Mouse (Mus musculus) left cerebral cortex, postnatal 14 days (tissue): ENCODE results near the gene Fign. TPM values are rescaled to one million over a fixed set of nuclear protein-coding genes. Genes with fewer than 3 reads are reported as not detected.

Experiments
- DNase-seq, 2 experiments: peaks; one replicate each; pipeline ENCODE4 v3.0.0; 2021 to 2022; ENCODE audit warnings: low spot score in 2 of 2, mixed read lengths in 1 of 2
- intact Hi-C: fragments of 180-260 bp; cut with DNase I; formaldehyde crosslinking; loops from one replicate; pipeline ENCODE4 v1.15.1; 2025
- total RNA-seq, 2 experiments: library from RNA; stranded (reverse); gene quantifications; 2 replicates each; pipeline ENCODE4 v1.2.3; 2021

Fign gene
- total RNA-seq, 2 experiments from 2014 or later: 1.8 to 3.0 TPM

GRCm38 (mm10) chr2:64069950-64070695 lies 27.7 kb downstream of the Fign start:
- no peak for DNase-seq
- intact Hi-C loops: no loop called here

DNA sequence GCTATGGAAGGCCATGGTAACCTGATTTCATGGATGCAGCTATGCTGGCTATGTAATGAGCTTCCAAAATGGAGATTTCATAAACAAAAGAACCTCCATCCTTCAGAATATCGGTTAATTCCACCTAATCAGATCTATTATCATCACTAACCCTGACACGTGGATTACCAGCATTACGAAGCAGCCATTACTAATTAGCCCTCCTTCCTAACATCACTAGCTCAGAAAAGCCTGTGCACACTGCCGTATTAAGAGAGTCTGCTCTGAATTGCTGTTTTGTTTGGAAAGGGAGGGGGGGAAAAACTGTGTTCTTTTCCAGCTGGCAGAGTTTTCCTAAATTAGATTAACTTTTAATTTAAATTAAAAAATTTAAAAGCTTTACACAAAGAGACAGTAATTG lies 32.3 kb downstream of the Fign start:
- intact Hi-C loops: no loop called here
- no peak for DNase-seq

GRCm38 (mm10) chr2:64059477-64059876 lies 38.4 kb downstream of the Fign start:
- DNase-seq: no peak
- intact Hi-C loops: no loop called here

DNA sequence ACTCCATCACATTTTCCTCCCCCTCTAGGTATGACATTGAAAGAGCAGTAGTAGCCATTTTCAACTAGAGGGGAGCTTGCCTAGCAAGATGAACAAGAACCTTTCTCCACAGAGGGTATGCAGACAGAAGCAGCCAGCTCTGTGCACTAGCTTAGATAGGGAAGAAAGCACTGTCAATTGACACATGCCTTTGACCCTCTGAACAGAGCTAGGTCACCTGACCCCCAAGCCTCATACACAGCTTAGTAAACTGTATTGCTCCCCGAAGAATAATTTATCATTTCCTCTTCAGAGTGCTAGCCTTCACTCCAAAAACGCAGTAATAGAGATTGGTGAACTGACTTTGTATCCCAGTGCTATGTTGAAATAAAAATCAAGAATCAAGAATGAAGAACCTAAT lies 49.7 kb downstream of the Fign start:
- intact Hi-C loops: no loop called here
- no peak for DNase-seq

GRCm38 (mm10) chr2:64043099-64043498 lies 54.7 kb downstream of the Fign start:
- intact Hi-C loops: no loop called here
- DNase-seq: peak; percentile 26 to 54

DNA sequence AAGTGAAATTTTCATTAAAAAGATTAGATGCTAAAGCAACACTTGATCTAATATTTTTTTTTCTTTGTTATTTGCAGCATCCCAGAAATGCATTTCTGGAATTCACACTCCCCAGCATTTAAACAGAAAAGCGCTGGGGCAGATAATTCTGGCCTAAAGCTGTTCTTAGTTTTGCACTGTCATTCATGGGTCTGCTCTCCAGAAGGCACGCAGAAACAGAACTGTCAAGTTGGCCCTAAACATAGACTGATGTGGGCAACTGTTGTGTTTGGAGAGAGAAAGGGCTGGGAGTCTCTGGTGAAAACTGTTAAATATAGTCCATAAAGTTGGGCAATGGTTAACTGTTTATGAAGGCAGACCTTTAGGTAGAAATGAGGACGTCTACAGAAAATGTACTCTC lies 62.4 kb downstream of the Fign start:
- DNase-seq: peak in 1 of 2 experiments; percentile 5

DNA sequence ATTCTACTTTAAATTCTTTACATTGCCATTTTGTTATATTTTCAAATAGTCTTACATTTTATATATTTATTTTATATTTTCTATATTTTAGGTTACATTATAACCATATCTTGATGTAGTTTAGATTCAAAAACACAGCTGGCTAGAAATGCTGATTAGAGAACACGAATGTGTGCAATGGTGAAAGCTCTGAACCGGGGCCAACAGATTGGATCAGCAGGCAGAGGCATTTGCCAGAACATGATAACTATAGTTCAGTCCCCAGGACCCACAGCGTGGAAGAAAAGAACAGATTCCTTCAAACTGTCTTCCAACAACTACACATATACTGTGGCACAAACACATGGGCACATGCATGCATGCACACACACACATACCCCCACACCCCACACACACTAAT lies 64.0 kb downstream of the Fign start:
- intact Hi-C loops: no loop called here
- DNase-seq: no peak

More for the DNA sequence above, 62.4 kb downstream of the Fign start:
- intact Hi-C loops: no loop called here

DNA sequence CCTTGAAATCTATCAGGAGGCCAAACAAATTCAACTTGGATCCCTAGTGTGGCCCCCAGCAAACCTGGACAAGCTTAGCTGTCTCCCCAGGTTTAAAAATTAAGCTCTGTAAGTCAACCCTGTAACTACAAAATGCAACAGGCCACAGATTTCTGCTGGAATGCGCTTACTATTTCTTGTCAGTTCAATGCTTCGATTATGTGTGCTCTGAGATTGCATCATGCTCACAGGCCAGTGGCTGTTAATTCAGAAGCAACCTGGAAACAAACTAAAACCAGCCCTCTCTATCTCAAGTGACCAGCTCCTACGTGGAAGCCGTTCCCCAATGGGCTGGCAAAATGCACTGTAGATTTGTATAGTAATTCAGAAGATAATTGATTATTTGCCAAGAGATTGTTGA lies 71.9 kb downstream of the Fign start:
- DNase-seq: no peak
- intact Hi-C loops: no loop called here

- no peak for DNase-seq
- intact Hi-C loops: no loop called here
These were observed 103.4 kb downstream of the Fign start for GRCm38 (mm10) chr2:63994304-63995023.

- no peak for DNase-seq
- intact Hi-C loops: no loop called here
These were observed 112.4 kb downstream of the Fign start for GRCm38 (mm10) chr2:63985426-63985825.

DNA sequence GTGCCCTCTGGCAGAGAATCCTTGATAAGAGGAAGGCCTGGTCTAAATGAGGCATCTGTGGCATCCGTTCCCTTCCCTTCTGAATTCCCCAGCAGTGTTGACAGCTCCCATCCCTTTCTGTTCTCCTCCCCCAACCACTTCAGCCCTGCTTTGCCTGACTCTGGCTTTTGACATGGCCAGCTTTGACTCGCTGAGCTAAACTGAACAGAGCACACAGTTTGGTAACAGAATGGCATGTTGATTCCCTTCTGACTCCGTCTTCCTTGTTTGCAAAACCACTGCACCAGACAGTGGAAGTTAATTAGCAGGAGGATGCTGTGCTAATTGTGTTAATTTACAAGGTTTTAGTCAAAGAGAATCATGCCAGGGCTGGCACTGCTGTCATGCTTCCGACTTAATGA lies 115.5 kb downstream of the Fign start:
- intact Hi-C loops: no loop called here
- no peak for DNase-seq

DNA sequence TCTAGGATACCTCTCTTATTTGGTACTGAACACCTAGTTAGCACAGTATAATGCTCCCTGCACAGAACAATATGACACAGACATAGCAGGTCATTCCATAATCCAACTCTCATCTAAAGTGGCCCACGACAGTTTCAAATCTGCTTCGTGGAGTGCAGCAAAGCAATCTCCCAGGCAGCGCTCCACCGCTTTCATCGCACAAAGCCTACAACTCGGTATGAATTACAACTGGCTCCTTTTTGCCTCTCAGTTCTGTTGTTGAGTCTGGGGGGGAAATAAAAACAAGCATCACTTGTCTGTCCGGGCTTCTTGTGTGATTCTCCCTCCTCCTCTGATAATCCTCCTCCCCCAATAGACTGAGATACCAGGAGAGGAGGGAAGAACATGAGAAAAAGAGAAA lies 116.4 kb downstream of the Fign start:
- intact Hi-C loops: no loop called here
- no peak for DNase-seq

GRCm38 (mm10) chr2:63969633-63970032 lies 128.2 kb downstream of the Fign start:
- intact Hi-C loops: loop anchor here (10.0 kb wide), 1 partner anchor 125 kb away; the partner anchor contains the start of gene Fign
- DNase-seq: no peak

DNA sequence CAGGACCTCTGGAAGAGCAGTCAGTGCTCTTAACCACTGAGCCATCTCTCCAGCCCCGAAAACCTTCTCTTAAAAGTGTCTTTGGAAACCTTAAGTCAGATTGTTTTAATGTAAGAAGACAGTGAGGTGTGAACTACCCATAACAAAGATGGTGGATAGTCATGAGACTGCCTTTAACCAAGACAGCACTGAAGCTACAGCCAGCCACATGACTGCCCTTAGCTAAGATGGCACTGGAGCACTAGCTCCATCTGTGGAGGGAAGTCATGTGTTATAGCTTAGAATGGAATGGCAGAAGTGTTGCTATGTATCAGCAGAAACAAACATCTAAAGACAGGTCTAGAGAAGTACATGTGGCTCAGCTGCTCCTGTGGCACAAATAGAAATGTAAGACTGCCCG lies 166.8 kb downstream of the Fign start:
- DNase-seq: no peak
- intact Hi-C loops: no loop called here

DNA sequence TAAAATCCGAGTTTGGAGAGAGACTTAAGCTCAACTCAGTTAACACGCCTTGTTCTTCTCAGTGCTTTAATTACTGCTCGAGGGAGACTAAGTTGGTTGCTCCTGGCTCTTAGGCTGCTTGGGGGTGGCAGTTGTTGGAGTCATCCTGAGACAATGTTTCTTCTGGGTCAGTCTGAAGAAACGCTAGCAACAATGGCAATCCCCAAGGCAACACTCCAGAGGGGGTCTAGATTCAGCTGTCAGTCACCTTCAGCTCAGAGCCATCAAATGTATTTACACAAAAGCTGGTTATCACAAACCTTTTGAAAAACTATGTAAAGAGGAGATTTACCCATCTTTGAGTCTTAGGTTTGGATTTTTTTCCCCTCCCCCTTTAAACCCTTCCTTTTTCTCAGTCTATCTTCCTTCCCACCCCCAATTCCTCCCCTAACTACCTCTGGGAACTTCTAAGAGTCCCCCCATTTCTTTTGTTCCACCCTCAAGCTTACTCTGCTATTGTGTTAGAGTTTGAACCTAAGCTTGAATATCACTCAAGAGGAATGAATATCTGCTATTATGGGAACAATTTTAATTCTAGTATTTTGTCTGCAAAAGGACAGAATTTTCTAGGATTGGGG lies 171.2 kb downstream of the Fign start:
- no peak for DNase-seq
- intact Hi-C loops: no loop called here

GRCm38 (mm10) chr2:63925721-63926235 lies 172.1 kb downstream of the Fign start:
- intact Hi-C loops: no loop called here
- DNase-seq: no peak
